Mouse (Mus musculus) layer of hippocampus, adult 18-20 months (tissue): Measurements from ENCODE around the gene Cacna2d4. TPM values are rescaled to one million over a fixed set of nuclear protein-coding genes. Genes with fewer than 3 reads are reported as not detected.
"Not testable (repeated sequence)": the region's sequence is repeated elsewhere in the genome, so short reads cannot be mapped to it uniquely, and the experiment has no call there.

Source experiments
- DNase-seq, 2 experiments: peaks; one replicate each; pipeline ENCODE4 v3.0.0; 2022; ENCODE audit warnings: low spot score in 2 of 2
- long read RNA-seq: library from polyadenylated mRNA; stranded (forward); transcript quantifications from one replicate; pipeline ENCODE4 v2.0.0, GENCODE M21; 2021
- total RNA-seq, 2 experiments: library from RNA; stranded (reverse); gene quantifications; 2 replicates each; pipeline ENCODE4 v1.2.3; 2021

Cacna2d4 gene
- 1 to 10 TPM in 1 of 2 experiments, under 1 TPM in 1; 0.52 to 1.0 TPM for total RNA-seq
- long read RNA-seq, partial matches to known transcripts: 1 of 1 reads
- long read RNA-seq, other reads (novel, unspliced or antisense): 0 of 1 reads

DNA sequence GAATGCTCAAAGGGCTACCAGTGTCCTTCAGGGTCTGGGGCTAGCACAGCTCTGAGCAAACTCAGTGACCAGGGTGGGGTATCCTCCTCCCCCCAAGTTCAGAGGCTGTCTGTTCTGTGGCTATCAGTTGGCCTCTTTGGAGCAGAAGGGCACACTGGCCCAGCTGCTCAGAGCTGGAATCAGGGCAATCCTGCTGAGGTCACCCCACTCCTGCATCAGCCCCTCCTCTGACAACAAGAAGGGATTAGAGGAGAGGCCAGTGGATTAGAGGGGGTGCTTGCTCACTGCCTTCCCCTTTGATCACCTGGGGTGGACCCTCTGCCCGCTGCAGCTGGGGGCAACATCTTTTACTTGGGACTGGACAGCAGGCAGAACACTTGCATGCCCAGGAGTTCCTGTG, at the start of gene Cacna2d4:
TSS of gene Cacna2d4 (plus strand) at position 286 of the 400 bp plus-strand sequence.
- DNase-seq: no peak

DNA sequence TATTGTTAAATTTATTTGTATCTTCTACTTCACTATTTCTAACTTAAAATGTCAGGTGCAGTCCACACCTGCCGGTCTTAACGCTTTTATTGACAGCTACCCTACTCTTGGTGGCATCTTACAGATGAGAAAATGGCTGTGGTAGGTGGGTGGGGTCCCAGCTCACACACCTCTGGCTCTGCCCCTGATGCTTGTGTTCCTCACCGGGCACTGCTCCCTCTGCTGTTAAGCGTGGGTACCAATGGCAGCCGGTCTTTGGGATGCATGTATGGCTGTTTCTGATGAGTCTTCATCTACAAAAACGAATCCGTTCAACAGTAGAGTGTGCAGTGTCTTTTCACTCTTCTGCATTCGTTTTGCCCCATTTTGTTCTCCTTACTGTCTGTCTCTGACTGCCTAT, 49.7 kb upstream of the Cacna2d4 start:
- DNase-seq: peak in 1 of 2 experiments; percentile 41

DNA sequence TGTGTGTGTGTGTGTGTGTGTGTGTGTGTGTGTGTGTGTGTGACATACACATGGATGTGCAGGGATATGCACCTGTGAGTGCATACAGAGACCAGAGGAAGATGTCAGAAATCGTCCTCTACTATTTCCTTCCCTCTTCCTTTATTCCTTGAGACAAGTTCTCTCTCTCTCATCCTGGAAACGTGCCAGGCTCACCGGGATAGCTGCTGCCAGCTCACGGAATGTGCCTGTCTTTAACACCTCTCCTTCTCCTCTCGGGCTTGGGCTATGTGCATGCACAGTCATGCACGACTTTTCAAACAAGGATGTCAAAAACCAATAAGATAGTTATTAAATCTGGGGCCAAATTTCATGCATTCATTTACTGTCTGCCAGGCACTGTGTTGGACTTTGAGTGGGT, 48.7 kb upstream of the Cacna2d4 start:
- no peak for DNase-seq

DNA sequence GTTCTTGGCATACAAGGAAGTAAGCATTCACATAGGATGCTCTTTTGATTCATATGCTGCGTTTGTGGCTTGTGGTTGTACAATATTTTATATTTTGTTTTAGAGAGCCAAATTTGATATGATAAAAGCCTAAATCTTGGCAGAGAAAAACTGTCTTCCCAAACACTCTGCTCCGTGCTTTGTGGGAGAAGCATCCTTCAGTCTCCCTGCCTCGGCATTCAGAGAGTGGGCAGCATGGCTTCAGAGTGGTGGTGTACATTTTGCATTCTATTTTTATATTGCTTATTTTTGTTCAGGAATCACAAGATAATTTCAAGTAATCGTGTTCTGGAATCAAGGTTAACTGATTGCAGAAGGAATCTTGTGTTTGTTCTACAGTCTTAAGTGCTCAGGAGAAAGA, 44.8 kb upstream of the Cacna2d4 start:
- no peak for DNase-seq

DNA sequence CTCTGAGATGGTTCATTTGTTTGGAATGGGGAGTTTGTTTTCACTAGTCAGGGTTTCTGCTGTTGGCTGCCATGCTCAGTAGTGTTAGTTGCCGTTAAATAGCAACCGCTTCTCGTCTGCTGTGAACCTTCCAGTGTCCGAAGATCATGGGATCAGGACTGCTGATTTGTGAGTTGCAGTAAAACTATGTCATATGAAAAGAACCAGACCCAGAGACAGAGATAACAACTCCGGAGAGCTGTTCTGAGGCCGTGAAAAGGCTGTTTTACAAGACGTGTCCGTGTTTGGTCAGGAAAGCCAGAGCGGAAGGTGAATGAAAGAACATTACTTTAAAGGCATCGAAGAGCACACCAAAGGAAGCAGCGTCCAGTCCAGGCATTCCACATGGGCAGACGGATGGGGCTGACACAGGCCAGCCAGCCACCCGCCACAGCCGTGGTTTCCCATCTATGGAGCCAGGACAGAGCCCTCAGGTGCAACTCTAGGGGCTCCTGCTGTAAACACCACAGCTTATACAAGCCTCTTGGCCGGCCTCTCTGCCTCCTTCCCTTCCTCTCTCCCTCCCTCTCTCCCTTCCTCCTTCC, 42.7 kb upstream of the Cacna2d4 start:
- no peak for DNase-seq

DNA sequence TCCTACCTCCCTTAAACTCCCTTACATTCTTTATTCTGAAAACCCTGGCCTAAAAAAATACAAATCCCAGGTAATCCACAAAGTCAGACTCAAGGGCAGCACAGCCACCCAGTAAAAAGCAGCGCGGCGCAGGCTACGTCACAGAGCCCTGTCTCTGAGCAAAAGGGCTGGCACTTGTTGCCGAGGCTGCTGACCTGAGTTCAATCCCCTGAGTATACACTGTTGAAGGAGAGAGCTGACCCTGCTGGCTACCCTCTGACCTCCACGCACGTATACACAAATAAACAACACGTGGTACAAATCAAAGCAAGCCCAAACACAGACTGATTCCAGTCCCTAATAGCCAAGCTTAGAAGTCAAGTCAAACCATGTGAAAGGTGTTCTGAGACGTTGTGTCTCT, 42.2 kb upstream of the Cacna2d4 start:
- no peak for DNase-seq

DNA sequence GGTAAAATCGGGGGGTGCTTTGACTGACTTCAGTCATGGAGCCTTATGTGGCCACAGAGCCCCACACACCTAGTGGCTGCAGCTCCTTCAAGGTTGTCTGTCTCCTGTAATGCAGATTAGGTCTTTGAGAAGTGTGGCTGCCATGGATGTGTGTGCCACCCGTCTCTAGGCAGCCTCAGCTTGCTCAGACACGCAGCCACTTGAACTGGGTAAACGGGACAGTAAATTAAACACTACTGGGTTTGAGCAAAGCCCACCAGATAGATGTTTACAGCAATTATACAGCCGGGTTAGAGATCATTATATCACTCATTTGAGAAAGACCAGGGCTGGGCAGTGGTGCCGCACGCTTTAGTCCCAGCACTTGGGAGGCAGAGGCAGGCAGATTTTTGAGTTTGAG, 41.7 kb upstream of the Cacna2d4 start:
- no peak for DNase-seq

DNA sequence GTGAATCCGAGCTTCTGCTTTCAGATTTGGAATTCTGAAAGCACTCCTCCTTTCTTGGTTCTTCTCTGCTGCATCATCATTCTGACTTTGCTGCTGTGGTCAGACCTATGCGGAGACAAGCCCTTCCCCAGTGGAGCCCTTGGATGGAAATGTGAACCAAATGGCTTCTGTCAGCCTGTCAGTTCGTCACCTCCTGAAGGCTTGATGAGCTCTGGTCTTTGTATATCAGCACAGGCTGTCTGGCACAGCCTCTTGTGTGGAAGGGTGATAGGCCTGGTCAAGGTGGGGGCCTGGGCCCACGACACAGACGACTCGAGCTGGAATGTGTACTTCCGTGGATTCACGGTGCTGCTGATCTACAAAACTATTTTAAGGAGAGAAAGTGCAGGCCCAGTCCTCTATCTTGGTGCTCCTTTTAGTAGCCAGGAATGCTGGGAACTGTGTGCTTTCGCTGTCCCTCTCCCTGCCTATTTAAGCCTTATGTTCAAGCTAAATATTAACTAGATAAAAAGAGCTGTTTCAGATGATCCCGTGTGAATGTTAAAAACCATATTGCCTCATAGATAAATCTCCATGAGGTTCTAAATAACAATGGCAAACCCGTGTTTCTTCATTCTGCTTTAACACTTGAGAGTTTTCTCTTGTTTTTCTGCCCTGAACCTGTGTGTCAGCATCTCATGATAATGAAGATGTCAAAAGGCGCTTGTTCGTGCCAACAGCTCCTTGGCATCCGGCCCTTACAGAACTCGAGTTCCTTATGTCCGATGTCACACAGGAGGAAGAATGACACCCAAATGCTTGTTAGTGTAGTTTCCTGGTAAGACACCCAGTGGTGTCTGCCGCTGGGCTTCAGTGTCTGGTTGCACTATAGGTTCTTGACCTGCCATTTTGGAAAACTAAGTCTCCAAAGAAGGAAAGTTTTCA, 39.7 kb upstream of the Cacna2d4 start, which contains the start of gene Cacna1c:
TSS of gene Cacna1c (minus strand) at position 37 of the 924 bp plus-strand sequence.
- DNase-seq: no peak

DNA sequence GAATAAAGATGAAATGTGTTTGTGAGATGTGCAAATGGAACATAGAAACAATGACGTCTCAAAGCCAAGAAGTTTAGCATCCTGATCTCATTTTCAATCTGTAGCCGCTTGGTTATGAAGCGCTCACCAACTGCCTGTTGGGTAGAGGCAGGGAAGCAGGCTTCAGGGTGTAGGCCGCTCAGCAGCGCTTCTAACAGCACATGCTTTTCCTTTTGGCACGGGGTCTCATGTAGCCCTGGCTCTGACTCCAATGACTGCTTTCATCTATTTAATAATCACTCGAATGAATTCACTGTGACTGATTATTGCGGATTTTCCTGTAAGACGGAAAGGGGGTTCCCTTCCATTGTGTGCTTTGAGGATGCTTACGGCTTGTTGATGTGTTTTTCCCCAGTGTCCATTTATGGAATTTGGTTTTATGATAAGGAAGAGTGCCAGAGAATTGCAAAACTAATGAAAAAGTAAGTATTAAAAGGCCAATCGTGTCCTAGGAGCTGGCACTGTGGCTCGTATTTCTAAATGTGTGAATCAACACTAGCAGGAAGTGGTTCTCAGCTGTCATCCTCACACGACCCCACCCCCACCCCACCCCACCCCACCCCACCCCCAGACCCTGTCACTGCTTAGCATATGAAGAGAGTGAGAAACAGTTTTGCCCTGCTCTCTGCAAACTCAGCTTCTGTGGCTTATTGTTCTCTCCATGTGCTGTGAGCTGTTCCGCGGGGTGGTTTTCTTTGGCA, 37.6 kb upstream of the Cacna2d4 start:
- DNase-seq: peak in 1 of 2 experiments; percentile 69

DNA sequence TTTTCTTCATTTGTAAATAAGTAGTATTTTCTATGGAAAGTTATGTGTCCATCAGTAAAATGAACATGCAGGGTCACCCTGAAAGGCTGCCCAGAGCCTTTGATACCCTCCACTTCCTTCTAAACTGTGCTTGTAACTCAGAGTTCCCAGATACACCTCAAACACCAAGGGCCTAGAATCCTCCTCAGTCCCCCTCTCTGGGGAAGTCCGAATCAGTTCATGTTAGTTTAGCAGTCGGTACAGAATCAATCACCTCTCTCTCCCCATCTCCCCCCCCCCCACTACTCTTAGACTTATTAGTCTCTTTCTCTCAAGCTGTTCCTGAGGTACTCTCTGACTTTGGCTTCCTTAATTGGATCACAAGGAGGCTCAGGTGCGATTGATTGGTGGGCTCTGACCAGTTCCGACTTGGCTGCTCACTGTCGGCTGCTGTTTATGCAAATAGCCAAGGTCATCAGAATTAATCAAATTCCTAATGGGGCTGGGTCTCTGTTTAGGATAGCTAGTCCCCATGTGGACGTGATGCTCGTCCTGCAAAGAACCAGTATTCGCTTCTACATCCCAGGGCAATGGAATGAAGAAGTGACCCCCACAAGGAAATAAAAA, 36.9 kb upstream of the Cacna2d4 start:
- DNase-seq: no peak

DNA sequence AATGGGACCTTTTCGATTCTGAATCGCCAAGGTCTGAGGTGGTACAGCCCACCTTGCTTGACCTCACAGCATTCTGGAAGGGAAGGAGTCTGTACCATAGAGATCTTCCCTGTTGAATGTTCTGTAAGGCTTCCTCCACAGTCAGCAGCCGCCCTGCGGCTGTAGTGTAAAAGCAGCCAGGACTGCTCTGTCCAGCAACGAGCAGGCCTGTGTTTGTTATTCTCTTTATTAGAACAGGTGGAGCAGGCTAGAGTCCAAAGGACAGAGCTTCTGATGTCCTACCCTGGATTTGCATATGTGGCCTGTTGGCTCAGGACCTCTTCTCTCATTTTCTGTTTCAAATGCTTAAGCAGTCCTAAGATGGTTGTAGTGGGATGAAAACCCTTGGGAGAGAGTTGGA, 36.0 kb upstream of the Cacna2d4 start:
- no peak for DNase-seq

DNA sequence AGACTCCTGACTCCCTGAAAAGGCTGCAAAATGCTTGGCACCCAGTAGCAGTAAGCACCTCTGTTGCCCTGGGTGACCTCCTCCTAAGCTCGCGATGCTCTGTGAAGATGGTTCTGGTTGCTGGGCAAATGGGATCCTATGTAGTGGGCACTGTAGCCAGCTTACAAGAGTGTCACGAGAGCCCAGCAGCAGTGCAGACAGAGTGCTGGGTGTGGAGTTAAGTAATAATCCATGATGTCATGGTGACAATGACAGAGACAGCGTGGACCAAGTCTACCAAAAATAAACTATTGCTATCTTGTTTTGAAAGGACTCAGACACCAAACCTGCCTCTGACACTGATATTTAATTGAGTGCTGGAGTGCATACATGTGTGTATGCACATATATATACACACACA, 34.8 kb upstream of the Cacna2d4 start:
- no peak for DNase-seq

DNA sequence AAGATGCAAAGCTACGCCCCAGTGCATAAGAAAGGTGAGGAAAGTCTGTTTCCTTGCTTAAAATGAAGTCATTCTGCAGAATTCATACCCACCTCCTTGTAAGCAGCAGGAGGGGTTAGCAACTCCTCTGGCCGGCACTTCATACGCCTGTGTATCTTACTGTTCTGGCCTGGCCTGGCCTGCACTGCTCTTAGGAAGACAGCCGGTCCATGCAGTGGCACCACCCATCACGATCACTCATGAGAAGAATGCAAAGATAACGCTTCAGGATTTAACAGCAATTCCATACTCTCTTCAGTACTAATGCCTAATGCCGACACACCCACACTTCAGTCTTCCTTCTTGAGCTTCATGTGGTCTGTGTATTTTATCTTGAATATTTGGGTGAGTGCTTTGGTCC, 32.0 kb upstream of the Cacna2d4 start:
- DNase-seq: no peak

DNA sequence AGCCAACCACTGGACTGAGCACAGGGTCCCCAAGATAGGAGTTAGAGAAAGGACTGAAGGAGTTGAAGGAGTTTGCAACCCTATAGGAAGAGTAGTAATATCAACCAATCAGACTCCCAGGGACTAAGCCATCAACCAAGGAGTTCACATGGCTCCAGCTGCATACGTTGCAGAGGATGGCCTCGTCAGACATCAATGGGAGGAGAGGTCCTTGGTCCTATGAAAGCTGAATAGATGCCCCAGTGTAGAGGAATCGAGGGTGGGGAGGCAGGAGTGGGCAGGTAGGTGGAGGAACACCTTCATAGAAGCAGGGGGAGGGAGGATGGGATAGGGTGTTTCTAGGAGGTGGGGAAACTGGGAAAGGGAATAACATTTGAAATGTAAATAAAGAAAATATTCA, 31.4 kb upstream of the Cacna2d4 start:
- DNase-seq: no peak

DNA sequence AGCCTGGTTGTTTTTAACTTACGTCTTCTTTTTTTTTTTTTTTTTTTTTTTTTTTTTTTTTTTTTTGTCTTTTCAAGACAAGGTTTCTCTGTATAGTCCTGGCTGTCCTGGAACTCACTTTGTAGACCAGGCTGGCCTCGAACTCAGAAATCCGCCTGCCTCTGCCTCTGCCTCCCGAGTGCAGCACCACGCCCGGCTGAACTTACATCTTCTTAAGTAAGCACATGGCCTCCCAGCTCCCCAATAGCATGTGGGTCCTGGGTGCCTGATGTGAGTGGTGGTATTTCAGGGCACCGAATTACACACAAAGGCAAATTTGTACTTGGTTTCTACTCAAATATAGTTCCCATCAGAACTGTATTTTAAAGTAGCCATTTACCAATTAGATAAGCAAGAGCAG, 30.3 kb upstream of the Cacna2d4 start:
- not testable (repeated sequence) for DNase-seq

DNA sequence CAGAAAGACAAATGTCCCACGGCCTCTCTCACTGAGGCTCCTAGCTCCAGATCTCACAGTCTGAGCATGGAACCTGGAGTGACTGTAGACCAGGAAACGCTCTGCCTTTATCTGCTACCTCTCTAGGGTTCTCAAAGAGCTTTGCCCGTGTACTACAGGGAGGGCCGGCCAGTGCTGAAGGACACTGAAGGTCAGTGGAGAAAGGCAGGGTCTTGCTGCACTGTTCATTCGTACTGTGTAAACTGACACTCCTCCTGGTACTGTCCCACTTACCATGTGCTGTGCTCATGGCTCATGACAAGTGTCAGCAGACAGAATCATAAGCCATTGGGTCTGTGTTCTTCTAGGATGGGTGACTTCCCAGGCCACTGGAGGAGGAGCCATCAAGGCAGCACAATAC, 23.0 kb upstream of the Cacna2d4 start:
- DNase-seq: no peak

DNA sequence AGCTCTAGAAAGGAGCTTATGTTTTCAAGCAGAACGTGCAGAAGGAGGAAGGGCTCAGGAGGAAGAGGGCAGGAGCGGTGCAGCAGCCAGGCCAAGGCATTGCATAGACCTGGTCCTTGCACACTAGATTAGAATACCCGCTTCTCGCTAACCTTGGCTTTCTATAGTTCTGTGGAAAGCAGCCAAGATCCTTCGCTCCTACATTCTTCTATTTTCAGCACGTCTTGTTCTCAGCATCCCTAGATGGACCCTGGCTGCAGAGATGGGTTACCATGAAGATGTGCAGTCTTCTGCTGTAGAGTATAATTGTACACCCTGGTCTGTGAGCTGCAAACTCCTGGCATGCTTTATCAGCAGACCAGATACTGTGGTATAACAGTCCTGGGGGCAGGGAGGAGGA, 22.1 kb upstream of the Cacna2d4 start:
- no peak for DNase-seq

DNA sequence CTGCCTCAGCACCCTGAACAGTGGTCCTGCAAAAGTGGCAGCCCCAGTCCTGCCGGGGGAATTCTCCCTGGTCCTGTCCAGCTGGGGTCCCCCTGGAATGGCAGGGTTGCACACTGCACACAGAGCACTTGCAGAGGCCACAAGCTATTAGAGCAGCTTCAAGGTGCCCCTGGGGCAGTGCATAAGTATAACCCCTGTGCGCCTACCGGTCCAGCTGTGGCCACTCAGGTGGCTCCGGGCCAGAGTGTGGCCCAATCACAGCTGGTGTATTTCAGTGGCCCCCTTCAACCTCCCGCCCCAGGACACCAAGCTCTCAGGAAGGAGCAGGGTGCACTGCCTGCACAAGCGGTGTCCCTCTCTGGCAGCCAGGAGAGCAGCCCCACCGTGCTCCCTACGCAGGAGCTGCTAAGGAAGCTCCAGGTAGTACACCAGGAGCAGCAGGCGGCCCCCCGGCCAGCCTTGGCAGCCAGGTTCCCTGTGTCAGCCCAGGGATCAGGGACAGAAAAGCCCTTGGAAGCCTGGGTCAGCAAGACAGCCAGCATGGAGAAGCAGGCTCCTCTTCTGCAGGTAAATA, 21.2 kb upstream of the Cacna2d4 start:
- no peak for DNase-seq

DNA sequence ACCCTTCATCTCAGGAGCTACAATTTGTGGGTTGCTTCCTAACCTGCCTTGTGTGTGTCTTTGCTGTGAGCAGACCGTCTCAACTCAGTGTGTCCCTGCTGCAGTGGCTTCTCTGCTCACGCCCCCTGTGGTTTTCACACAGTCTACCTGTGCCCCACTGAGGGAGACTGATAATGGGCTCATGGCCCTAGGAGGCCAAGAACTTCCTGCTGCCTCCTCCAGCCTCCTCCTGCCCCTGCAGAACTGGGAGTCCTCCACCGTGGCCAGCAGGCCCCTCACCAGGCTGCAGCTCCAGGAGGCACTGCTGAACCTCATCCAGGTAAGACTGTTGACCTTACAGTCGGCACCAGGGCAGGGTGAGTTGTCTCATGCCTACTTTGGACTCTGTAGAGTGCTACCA, 18.7 kb upstream of the Cacna2d4 start:
- no peak for DNase-seq

DNA sequence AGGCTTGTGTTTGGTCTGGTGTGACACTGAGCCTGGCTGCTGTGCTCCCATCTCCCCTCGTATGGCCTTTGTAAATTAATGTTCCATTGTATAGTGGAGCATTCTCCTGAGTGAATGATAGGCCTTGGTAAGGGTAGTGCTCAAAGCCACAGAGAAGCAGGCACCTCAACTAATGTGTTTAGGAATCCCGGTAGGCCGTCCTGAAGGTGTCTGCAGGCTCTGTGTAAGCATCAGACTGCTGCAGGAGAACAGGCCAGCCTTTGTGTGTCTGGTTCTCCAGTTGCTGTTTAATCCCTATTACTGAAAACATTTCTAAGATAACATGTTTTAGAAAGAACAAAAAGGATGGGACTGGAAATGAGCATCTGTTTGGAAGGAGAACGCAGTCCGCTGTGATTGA, 17.7 kb upstream of the Cacna2d4 start:
- DNase-seq: no peak
